Mouse (Mus musculus) lung, embryonic 14.5 days (tissue): ENCODE data around the gene Cd101. TPM values are rescaled to one million over a fixed set of nuclear protein-coding genes. Genes with fewer than 3 reads are reported as not detected.
A peak's percentile ranks its signal among the peaks of the same experiment; 100 is the strongest.

Experiments used
- ATAC-seq: fragments of 200-750 bp; cut with Nextera tagmentation; 2 replicates; pipeline ENCODE4 v1.8.0; 2017; ENCODE audit warnings: mild to moderate bottlenecking, moderate TSS enrichment, moderate library complexity; ENCODE audit not compliant: insufficient read depth
- DNase-seq: peaks from one replicate; pipeline ENCODE4 v3.0.0-alpha.2; 2015
- H3K27ac ChIP-seq: fragments of 300-500 bp; sonication (generic); 2 replicates; pipeline ENCODE4 v1.5.1; 2014; ENCODE audit warnings: low read depth, mild to moderate bottlenecking, moderate library complexity
- H3K27me3 ChIP-seq: fragments of 300-500 bp; sonication (generic); 2 replicates; pipeline ENCODE4 v1.6.1; 2014; ENCODE audit warnings: low read length, control low read depth; ENCODE audit not compliant: insufficient read depth
- H3K36me3 ChIP-seq: fragments of 300-500 bp; sonication (generic); 2 replicates; pipeline ENCODE4 v1.6.1; 2014; ENCODE audit warnings: control low read depth; ENCODE audit not compliant: insufficient read depth
- H3K4me1 ChIP-seq: fragments of 300-500 bp; sonication (generic); 2 replicates; pipeline ENCODE4 v1.6.1; 2014; ENCODE audit warnings: antibody characterized with exemption, control low read depth; ENCODE audit not compliant: insufficient read depth
- H3K4me2 ChIP-seq: fragments of 300-500 bp; sonication (generic); 2 replicates; pipeline ENCODE4 v1.6.1; 2014; ENCODE audit warnings: mild to moderate bottlenecking
- H3K4me3 ChIP-seq: fragments of 300-500 bp; sonication (generic); 2 replicates; pipeline ENCODE4 v1.5.1; 2014; ENCODE audit warnings: low read depth, low read length
- H3K9ac ChIP-seq: fragments of 300-500 bp; sonication (generic); 2 replicates; pipeline ENCODE4 v1.6.1; 2014
- H3K9me3 ChIP-seq: fragments of 300-500 bp; sonication (generic); 2 replicates; pipeline ENCODE4 v1.6.1; 2016; ENCODE audit warnings: low read depth, low read length, control low read depth
- CTCF ChIP-seq: IDR thresholded peaks from 2 replicates; pipeline ENCODE4 v1.5.1; 2016; ENCODE audit warnings: antibody characterized with exemption, low read depth
- WGBS: fragments of 180-500 bp; shearing (Covaris S2); extraction: QIAGEN DNeasy Blood & Tissue Kit; methylation state at CpG from one replicate; pipeline ENCODE4 v1.1.7; 2014; 5-methylcytosine and 5-hydroxymethylcytosine counted together
- polyA plus RNA-seq: library from polyadenylated mRNA; unstranded; fragments of >200 nt; fragmentation: Nextera tagmentation; extraction: Ambion mirVana; gene quantifications from 2 replicates; pipeline ENCODE4 v1.2.1, GENCODE M21; 2014

Cd101 gene
- polyA plus RNA-seq, 1 experiment from 2014 or later = 0.17 TPM

GRCm38 (mm10) chr3:100994252-100994651 lies 35.1 kb downstream of the Cd101 start:
- H3K36me3 ChIP-seq = no peaks in the 10 kb centered on the region

GRCm38 (mm10) chr3:100993718-100994117 lies 35.6 kb downstream of the Cd101 start:
- Histone ChIP-seq H3K36me3 (no peaks in the 10 kb centered on the region), H3K4me3 (no peak overlapping the region), H3K9ac (no peak overlapping the region), H3K4me2 (no peak overlapping the region), H3K27me3 (no peaks in the 10 kb centered on the region), H3K9me3 (no peaks in the 10 kb centered on the region), H3K27ac (peak overlapping the region; percentile 19; the same call in 1 of the 2 replicates), H3K4me1 (peaks cover 16% of the 10 kb centered on the region)
- DNase-seq (peak; percentile 49), ATAC-seq (peak; percentile 29; the same call in 1 of the 2 replicates)
- 21% methylated on average over 15 of the region's 15 CpGs for WGBS
- TF ChIP-seq CTCF = no peak

More at GRCm38 (mm10) chr3:100994252-100994651, 35.1 kb downstream of the Cd101 start:
- Histone ChIP-seq H3K9me3 (no peaks in the 10 kb centered on the region), H3K4me1 (peaks cover 19% of the 10 kb centered on the region), H3K27me3 (no peaks in the 10 kb centered on the region), H3K9ac (no peak overlapping the region), H3K27ac (no peak overlapping the region), H3K4me2 (no peak overlapping the region), H3K4me3 (no peak overlapping the region)
- no peak for TF ChIP-seq CTCF
- no peak for DNase-seq
- ATAC-seq = no peak
- WGBS = 81% methylated on average over 4 of the region's 4 CpGs

GRCm38 (mm10) chr3:100993158-100993557 lies 36.2 kb downstream of the Cd101 start:
- WGBS = 30% methylated on average over 7 of the region's 7 CpGs
- peak; percentile 61; the same call in 1 of the 2 replicates for ATAC-seq
- TF ChIP-seq CTCF = no peak
- Histone ChIP-seq H3K27ac (peak overlapping the region; percentile 19; the same call in 1 of the 2 replicates), H3K27me3 (no peaks in the 10 kb centered on the region), H3K9me3 (no peaks in the 10 kb centered on the region), H3K36me3 (no peaks in the 10 kb centered on the region), H3K4me3 (no peak overlapping the region), H3K9ac (no peak overlapping the region), H3K4me1 (peaks cover 13% of the 10 kb centered on the region), H3K4me2 (no peak overlapping the region)
- peak; percentile 65 for DNase-seq

- H3K9me3 ChIP-seq = no peaks in the 10 kb centered on the region
- ATAC-seq = no peak
- H3K9ac ChIP-seq = no peak overlapping the region
- H3K4me3 ChIP-seq = no peak overlapping the region
- H3K4me2 ChIP-seq = no peak overlapping the region
- peaks cover 8% of the 10 kb centered on the region for H3K4me1 ChIP-seq
- no peak overlapping the region for H3K27ac ChIP-seq
- H3K36me3 ChIP-seq = no peaks in the 10 kb centered on the region
- DNase-seq = no peak
- H3K27me3 ChIP-seq = no peaks in the 10 kb centered on the region
- 60% methylated on average over 1 of the region's 1 CpGs for WGBS
- TF ChIP-seq CTCF = no peak
Measured at GRCm38 (mm10) chr3:100990231-100990630, 39.1 kb downstream of the Cd101 start.

GRCm38 (mm10) chr3:100989417-100989816 lies 39.9 kb downstream of the Cd101 start:
- ATAC-seq (no peak), DNase-seq (no peak)
- Histone ChIP-seq H3K4me1 (peaks cover 8% of the 10 kb centered on the region), H3K4me2 (no peak overlapping the region), H3K27ac (no peak overlapping the region), H3K4me3 (no peak overlapping the region), H3K36me3 (no peaks in the 10 kb centered on the region), H3K9ac (no peak overlapping the region), H3K9me3 (no peaks in the 10 kb centered on the region), H3K27me3 (no peaks in the 10 kb centered on the region)
- no peak for TF ChIP-seq CTCF
- 57% methylated on average over 12 of the region's 12 CpGs for WGBS

- H3K36me3 ChIP-seq = no peaks in the 10 kb centered on the region
- H3K9me3 ChIP-seq = no peaks in the 10 kb centered on the region
- H3K27me3 ChIP-seq = no peaks in the 10 kb centered on the region
- no peak overlapping the region for H3K4me3 ChIP-seq
- no peaks in the 10 kb centered on the region for H3K4me1 ChIP-seq
- ATAC-seq = no peak
- WGBS = 62% methylated on average over 8 of the region's 8 CpGs
- DNase-seq = no peak
- no peak for TF ChIP-seq CTCF
- no peak overlapping the region for H3K27ac ChIP-seq
- H3K9ac ChIP-seq = no peak overlapping the region
- H3K4me2 ChIP-seq = no peak overlapping the region
Measured at GRCm38 (mm10) chr3:100979290-100979689, 50.1 kb downstream of the Cd101 start.

GRCm38 (mm10) chr3:100973906-100974305 lies 55.5 kb downstream of the Cd101 start:
- H3K4me1 ChIP-seq = peaks cover 3% of the 10 kb centered on the region; the same call in 1 of the 2 replicates
- no peaks in the 10 kb centered on the region for H3K9me3 ChIP-seq
- no peak for ATAC-seq
- WGBS = 2% methylated on average over 1 of the region's 1 CpGs
- peak; percentile 78 for TF ChIP-seq CTCF
- no peak overlapping the region for H3K27ac ChIP-seq
- H3K27me3 ChIP-seq = no peaks in the 10 kb centered on the region
- peak; percentile 83 for DNase-seq
- H3K4me3 ChIP-seq = no peak overlapping the region
- no peak overlapping the region for H3K4me2 ChIP-seq
- H3K9ac ChIP-seq = no peak overlapping the region
- H3K36me3 ChIP-seq = no peaks in the 10 kb centered on the region
